Mouse (Mus musculus): ENCODE results near the gene Fopnl. TPM values are rescaled to one million over a fixed set of nuclear protein-coding genes. Genes with fewer than 3 reads are reported as not detected.

Fopnl gene
- 10 to 100 TPM; 46.8 to 53.2 TPM for total RNA-seq (2021)
- long read RNA-seq, experiment 1, transcript Fopnl-201 (5 exons, 1,465 nt): major isoform, 14 of 30 reads
- long read RNA-seq, experiment 1, transcript Fopnl-205 (3 exons, 1,147 nt): minor isoform, 5 of 30 reads
- long read RNA-seq, experiment 1, partial matches to known transcripts: 1 of 30 reads
- long read RNA-seq, experiment 1, other reads (novel, unspliced or antisense): 10 of 30 reads
- long read RNA-seq, experiment 2, transcript Fopnl-205 (3 exons, 1,147 nt): minor isoform, 16 of 127 reads
- long read RNA-seq, experiment 2, transcript Fopnl-201 (5 exons, 1,465 nt): major isoform, 69 of 127 reads
- long read RNA-seq, experiment 2, partial matches to known transcripts: 2 of 127 reads
- long read RNA-seq, experiment 2, other reads (novel, unspliced or antisense): 40 of 127 reads

- DNase-seq (ENCODE audit: low spot score in 2 of 2): peak; percentile 89 to 91
Measured at GRCm38 (mm10) chr16:14316884-14317876, at the start of gene Fopnl. TSS of gene Fopnl (minus strand) at chr16:14317405.

- DNase-seq (ENCODE audit: low spot score in 2 of 2): no peak
Measured at GRCm38 (mm10) chr16:14366017-14366416, 48.8 kb upstream of the Fopnl start.

- DNase-seq (ENCODE audit: low spot score in 2 of 2): no peak
Measured at GRCm38 (mm10) chr16:14365457-14365856, 48.3 kb upstream of the Fopnl start.

- no peak for DNase-seq (ENCODE audit: low spot score in 2 of 2)
Measured at GRCm38 (mm10) chr16:14364066-14364465, 46.9 kb upstream of the Fopnl start.

GRCm38 (mm10) chr16:14363496-14363895, 46.3 kb upstream of the Fopnl start:
- DNase-seq (ENCODE audit: low spot score in 2 of 2): no peak

- DNase-seq (ENCODE audit: low spot score in 2 of 2): peak in 1 of 2 experiments; percentile 19
Measured at GRCm38 (mm10) chr16:14362099-14362820, 45.1 kb upstream of the Fopnl start.

DNA sequence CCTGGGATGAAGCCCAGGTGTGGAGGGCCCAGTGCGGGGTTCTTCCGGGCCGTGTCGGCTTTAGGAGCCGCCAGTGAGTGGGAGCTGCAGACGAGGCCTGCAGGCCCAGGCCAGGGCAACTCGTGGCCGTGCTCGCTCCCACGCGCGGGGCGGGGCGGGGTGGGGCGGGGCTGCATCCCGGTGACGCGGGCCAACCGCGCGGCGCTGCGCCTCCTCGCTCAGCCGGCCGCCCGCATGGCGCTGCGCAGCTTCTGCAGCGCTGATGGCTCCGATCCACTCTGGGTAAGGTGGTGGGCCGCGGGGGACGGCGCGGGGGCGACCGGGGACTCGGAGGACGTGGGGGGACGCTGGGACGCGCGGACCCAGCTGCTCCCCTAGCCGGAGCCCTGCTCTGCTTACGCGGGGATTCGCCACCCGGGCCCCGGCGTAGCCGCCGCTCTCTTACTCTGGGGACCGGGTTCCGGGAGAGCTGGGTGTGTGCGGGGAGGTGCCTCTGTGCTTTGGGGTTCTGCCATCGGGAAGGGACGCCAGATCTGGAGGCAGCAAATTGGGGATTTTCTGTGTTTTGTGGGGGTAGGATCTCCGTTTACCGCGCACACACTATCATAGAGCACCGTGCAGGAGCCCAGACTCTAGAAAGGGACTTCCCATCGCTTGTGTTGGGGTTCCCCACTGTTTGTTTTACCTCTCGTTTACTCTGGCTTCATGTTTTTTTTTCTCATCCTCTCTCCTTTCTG, 44.3 kb upstream of the Fopnl start, which contains the start of gene Abcc1:
TSS of gene Abcc1 (plus strand) at position 197 of the 737 bp plus-strand sequence.
- peak; percentile 73 to 81 for DNase-seq (ENCODE audit: low spot score in 2 of 2)

DNA sequence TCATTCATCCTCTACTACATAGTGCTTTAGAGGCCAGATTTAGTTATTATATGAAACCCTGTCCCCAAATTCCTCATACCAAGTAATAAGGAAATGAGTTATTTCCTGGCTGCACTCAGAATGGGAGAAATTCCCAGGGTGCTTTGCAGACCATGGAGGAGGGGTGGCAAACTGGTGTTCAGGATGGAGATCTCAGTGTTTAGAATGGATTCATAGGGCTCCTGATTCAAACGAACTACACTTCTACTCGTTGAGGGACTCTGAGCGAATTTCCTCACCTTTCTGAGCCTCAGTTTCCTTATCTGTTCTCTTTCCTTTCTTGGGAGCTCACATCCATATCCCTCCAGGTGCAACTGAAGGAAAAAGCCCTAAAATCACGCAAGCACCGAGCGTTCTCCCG, 43.7 kb upstream of the Fopnl start:
- no peak for DNase-seq (ENCODE audit: low spot score in 2 of 2)

DNA sequence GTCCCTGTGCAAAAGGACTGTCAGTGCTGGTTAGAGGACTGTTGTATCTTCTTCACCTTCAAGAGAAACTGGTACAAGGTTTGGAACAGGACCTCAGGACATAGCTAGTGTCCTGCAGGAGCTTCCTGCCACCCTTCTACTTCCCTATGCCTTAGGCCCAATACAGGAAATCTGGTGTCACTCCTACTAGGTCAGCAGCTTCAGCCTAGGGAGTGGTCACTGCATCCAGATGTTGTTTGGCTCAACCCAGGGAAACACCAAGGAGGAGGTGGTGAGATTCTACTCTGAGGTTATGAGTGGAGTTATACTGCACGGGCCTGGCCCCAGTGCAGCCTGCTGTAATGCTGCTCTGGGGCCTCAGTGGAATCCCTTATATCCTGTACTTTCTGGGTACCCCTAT, 41.3 kb upstream of the Fopnl start:
- no peak for DNase-seq (ENCODE audit: low spot score in 2 of 2)

GRCm38 (mm10) chr16:14357859-14358258, 40.7 kb upstream of the Fopnl start:
- no peak for DNase-seq (ENCODE audit: low spot score in 2 of 2)

- no peak for DNase-seq (ENCODE audit: low spot score in 2 of 2)
Measured at GRCm38 (mm10) chr16:14352663-14353062, 35.5 kb upstream of the Fopnl start.

- no peak for DNase-seq (ENCODE audit: low spot score in 2 of 2)
Measured at GRCm38 (mm10) chr16:14352234-14352633, 35.0 kb upstream of the Fopnl start.

GRCm38 (mm10) chr16:14351571-14351970, 34.4 kb upstream of the Fopnl start:
- DNase-seq (ENCODE audit: low spot score in 2 of 2): no peak

DNA sequence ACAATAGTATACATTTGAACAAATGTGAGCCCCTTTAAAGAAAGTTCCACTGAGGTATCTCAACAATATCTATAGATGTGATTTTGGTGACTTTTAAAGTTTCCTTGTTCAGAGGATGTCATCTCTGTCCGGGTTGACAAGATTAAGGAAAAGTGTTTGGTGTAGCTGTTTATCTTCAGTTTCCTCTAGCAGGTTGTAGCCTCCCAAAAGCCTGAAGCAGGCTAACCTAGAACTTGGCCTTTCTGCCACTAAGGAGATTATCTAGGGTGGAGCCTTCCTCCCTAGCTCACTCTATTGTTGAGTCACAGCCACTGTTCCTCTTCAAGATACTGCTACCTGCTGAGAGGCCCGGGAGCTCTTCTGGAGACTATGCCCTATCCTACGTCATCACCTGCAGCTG, 27.8 kb upstream of the Fopnl start:
- no peak for DNase-seq (ENCODE audit: low spot score in 2 of 2)

DNA sequence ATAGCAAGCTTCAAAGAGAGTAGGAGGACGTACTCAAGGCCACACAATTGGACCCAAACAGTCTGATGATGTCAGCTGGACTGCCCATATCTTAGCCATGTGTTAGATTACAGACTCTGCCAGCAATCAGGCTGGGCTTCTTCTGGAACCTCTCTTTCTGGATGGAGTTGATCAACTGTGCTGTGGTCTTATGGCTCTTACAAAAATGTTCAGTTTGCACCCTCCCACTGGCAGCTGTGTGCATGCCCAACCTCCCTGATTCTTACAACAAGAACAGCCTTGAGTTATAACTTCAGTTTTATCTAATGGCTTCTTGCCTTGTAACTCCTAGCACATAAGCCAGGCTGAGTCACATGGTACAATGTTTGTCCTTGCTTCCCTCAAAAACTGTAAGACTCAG, 11.0 kb upstream of the Fopnl start:
- no peak for DNase-seq (ENCODE audit: low spot score in 2 of 2)

- DNase-seq (ENCODE audit: low spot score in 2 of 2): no peak
Measured at GRCm38 (mm10) chr16:14320494-14320893, 3.3 kb upstream of the Fopnl start.

DNA sequence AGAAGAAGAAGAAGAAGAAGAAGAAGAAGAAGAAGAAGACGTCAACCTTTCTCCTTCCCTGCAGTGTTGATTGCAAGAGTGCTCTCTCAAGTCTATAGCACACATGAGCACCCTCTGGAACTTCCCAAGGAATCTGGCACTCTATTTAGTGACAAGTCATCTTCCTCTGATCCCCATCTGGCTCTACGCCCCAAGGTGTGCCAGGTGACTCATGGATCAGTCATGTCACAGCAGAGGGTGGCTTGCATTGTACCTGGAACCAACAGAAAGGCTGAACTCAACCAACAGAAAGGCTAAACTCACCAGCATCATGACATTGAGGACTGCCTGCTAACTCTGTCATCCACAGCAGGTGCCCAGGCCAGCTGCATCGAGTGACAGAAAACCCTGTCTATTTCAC, 2.5 kb upstream of the Fopnl start:
- no peak for DNase-seq (ENCODE audit: low spot score in 2 of 2)

GRCm38 (mm10) chr16:14312914-14313313, 4.3 kb downstream of the Fopnl start:
- no peak for DNase-seq (ENCODE audit: low spot score in 2 of 2)

GRCm38 (mm10) chr16:14311371-14311770, 5.8 kb downstream of the Fopnl start:
- no peak for DNase-seq (ENCODE audit: low spot score in 2 of 2)

- no peak for DNase-seq (ENCODE audit: low spot score in 2 of 2)
Measured at GRCm38 (mm10) chr16:14309833-14310232, 7.4 kb downstream of the Fopnl start.
